Mouse (Mus musculus) gastrocnemius, adult 2 months (tissue): ENCODE results near the gene Spsb4. TPM values are rescaled to one million over a fixed set of nuclear protein-coding genes. Genes with fewer than 3 reads are reported as not detected.

Experiments used
- DNase-seq: peaks from one replicate; pipeline ENCODE4 v3.0.0; 2022
- H3K27ac ChIP-seq: fragments of 200-600 bp; 2 replicates; pipeline ENCODE4 v1.8.1; 2022; ENCODE audit warnings: mild to moderate bottlenecking
- H3K4me3 ChIP-seq: fragments of 200-600 bp; 2 replicates; pipeline ENCODE4 v1.8.1; 2022; ENCODE audit warnings: mild to moderate bottlenecking, moderate library complexity
- CTCF ChIP-seq: fragments of 200-600 bp; IDR thresholded peaks from 2 replicates; pipeline ENCODE4 v1.8.1; 2022; ENCODE audit warnings: antibody characterized with exemption, mild to moderate bottlenecking, moderate library complexity
- intact Hi-C: fragments of 180-260 bp; cut with DNase I; formaldehyde crosslinking; loops from one replicate; pipeline ENCODE4 v1.15.1; 2025
- total RNA-seq, 2 experiments: library from RNA; stranded (reverse); gene quantifications; 2 replicates each; pipeline ENCODE4 v1.2.3; 2021

Gene Spsb4
- total RNA-seq, 2 experiments from 2014 or later: 0.94 to 2.3 TPM

GRCm38 (mm10) chr9:96982940-96983339, 35.7 kb downstream of the Spsb4 start:
- no peak overlapping the region for H3K4me3 ChIP-seq
- no peak overlapping the region for H3K27ac ChIP-seq
- no peak for DNase-seq
- intact Hi-C loops: no loop called here
- TF ChIP-seq CTCF: no peak

- Histone ChIP-seq H3K4me3 (no peak overlapping the region), H3K27ac (no peak overlapping the region)
- TF ChIP-seq CTCF: no peak
- intact Hi-C loops: no loop called here
- DNase-seq: no peak
These were observed 36.3 kb downstream of the Spsb4 start for GRCm38 (mm10) chr9:96982351-96982750.

- DNase-seq: no peak
- Histone ChIP-seq H3K27ac (no peak overlapping the region), H3K4me3 (no peak overlapping the region)
- intact Hi-C loops: no loop called here
- TF ChIP-seq CTCF: no peak
These were observed 36.8 kb downstream of the Spsb4 start for GRCm38 (mm10) chr9:96981836-96982235.

GRCm38 (mm10) chr9:96981121-96981520, 37.5 kb downstream of the Spsb4 start:
- TF ChIP-seq CTCF: no peak
- H3K4me3 ChIP-seq: no peak overlapping the region
- intact Hi-C loops: no loop called here
- no peak for DNase-seq
- H3K27ac ChIP-seq: no peak overlapping the region

- H3K27ac ChIP-seq: no peak overlapping the region
These were observed 38.3 kb downstream of the Spsb4 start for GRCm38 (mm10) chr9:96980037-96980997.

GRCm38 (mm10) chr9:96979417-96980030, 39.1 kb downstream of the Spsb4 start:
- no peak for DNase-seq
- H3K27ac ChIP-seq: no peak overlapping the region

More at GRCm38 (mm10) chr9:96980037-96980997, 38.3 kb downstream of the Spsb4 start:
- no peak for DNase-seq
- H3K4me3 ChIP-seq: no peak overlapping the region
- intact Hi-C loops: no loop called here
- TF ChIP-seq CTCF: no peak

GRCm38 (mm10) chr9:96978147-96978782, 40.4 kb downstream of the Spsb4 start:
- no peak for DNase-seq
- Histone ChIP-seq H3K4me3 (no peak overlapping the region), H3K27ac (no peak overlapping the region)
- no peak for TF ChIP-seq CTCF
- intact Hi-C loops: no loop called here

More at GRCm38 (mm10) chr9:96979417-96980030, 39.1 kb downstream of the Spsb4 start:
- intact Hi-C loops: no loop called here
- no peak for TF ChIP-seq CTCF
- H3K4me3 ChIP-seq: no peak overlapping the region

- Histone ChIP-seq H3K27ac (no peak overlapping the region), H3K4me3 (no peak overlapping the region)
- intact Hi-C loops: no loop called here
- no peak for TF ChIP-seq CTCF
- DNase-seq: peak; percentile 56
These were observed 41.1 kb downstream of the Spsb4 start for GRCm38 (mm10) chr9:96977287-96978145.

- intact Hi-C loops: no loop called here
- Histone ChIP-seq H3K4me3 (no peak overlapping the region), H3K27ac (peak overlapping the region; percentile 51; the same call in 1 of the 2 replicates)
- no peak for TF ChIP-seq CTCF
- peak; percentile 69 for DNase-seq
These were observed 45.6 kb downstream of the Spsb4 start for GRCm38 (mm10) chr9:96973091-96973490.

GRCm38 (mm10) chr9:96971625-96972404, 46.8 kb downstream of the Spsb4 start:
- Histone ChIP-seq H3K27ac (peak overlapping the region; percentile 51), H3K4me3 (no peak overlapping the region)
- DNase-seq: peak; percentile 84
- intact Hi-C loops: no loop called here
- no peak for TF ChIP-seq CTCF

GRCm38 (mm10) chr9:96967516-96967915, 51.1 kb downstream of the Spsb4 start:
- intact Hi-C loops: no loop called here

More at GRCm38 (mm10) chr9:96967516-96967915, 51.1 kb downstream of the Spsb4 start:
- no peak overlapping the region for H3K4me3 ChIP-seq
- no peak overlapping the region for H3K27ac ChIP-seq
- no peak for TF ChIP-seq CTCF
- no peak for DNase-seq
